Comparison of ENCODE assay signal across 20 mouse cellular contexts in the genomic region with DNA sequence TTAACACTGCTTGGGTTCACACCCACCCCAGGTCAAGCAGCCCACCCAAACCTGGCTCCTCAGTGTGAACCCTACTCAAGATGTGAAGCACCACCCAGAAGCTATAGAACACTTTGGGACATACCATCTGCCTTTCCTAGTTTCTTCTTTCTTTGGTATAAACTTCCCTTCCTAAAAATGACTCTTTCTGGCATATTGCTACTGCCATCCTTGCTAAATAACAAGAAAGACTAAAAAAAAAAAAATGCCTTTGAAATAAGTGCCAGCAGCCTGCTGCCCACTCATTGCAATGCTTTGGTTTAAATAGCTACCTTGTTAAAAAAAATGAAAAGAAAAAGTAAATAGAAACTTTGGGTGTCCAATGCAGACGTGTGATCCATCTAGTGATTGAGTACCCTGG.
"Had no signal": no experiment of that assay in that cellular context is flagged by ENCODE, and none has a peak within 500 bp of the region (broad histone marks: within the 10 kb centered on the region; RNA-seq: fewer than 3 reads in every experiment).

No protein-coding gene starts in this region.

- ATAC-seq: forebrain, embryonic 13.5 days; forebrain, embryonic 14.5 days; forebrain, embryonic 15.5 days; forebrain, embryonic 16.5 days; forebrain, postnatal 0 days had no signal

- DNase-seq: cerebellum, adult 2 months; cerebellum, adult 9-10 months; cerebellum, adult 9-11 months; cerebellum, postnatal 10 days; cerebellum, postnatal 14 days; cerebellum, postnatal 25 days; cerebellum, postnatal 36 days; embryo, embryonic 11 days; forebrain, postnatal 0 days; gastrocnemius, adult 2 months; gastrocnemius, postnatal 10 days; gastrocnemius, postnatal 14 days; gastrocnemius, postnatal 25 days; gastrocnemius, postnatal 36 days; heart, adult 18-20 months; heart, adult 2 months had no signal
